Mouse (Mus musculus): Measurements from ENCODE around the gene Clta. TPM values are rescaled to one million over a fixed set of nuclear protein-coding genes. Genes with fewer than 3 reads are reported as not detected.

Clta gene
- 398 TPM for polyA plus RNA-seq (2015; fragmentation: Illumina TruSeq; extraction: RNeasy Lipid Tissue Mini Kit (QIAGEN cat#74804); ENCODE audit: low read depth, low replicate concordance)

GRCm38 (mm10) chr4:44004126-44004525, at the start of gene Clta:
Clta (plus strand) TSS chr4:44004452.

DNA sequence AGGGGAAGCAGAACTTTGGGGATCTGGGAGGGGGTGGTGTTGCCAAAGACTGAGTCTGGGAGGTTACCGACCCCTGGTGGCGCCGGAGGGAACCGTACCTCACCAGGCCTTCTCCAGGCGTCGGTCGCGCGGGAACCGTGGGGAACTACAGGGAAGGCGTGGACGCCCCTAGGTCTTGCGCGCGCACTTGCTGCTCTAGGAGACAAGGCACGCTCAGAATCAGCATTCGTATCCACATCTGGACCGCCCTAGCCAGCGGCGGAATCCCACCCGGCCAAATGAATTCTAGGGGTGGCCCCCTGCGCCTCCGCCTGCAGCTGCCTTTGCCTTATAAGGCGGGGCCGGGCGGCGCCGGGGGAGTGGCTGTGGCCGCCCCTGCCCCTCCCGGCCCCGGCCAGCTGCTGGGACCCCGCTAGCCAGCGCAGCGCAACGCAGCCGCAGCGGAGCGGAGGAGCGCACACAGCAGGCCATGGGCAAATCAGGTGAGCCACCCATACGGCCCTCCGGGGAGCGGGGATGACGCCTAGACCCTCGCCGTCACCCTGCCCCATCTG, 46.9 kb upstream of the Clta start, which contains the start of gene Glipr2:
TSS of gene Glipr2 (plus strand) at position 110 of the 554 bp plus-strand sequence.

DNA sequence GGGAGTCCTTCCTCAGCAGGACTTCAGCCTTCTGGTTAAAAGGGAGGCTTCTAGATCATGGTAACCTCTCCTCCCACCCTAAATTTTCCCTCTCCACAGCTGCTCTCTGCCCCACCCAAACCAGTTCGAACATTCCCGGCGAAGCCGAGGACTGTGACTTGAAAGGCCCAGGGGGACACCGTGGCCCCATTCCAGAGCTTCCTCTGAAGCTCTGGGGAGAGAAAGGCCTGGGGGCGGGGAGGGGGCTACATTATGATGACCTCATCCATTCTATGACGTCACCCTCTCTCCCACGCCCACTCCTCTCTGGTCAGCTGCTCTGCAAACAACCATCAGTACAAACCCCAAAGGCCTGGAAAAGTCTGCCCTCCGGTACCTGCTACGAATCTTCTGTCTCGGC, 21.1 kb upstream of the Clta start, which contains the start of gene Ccin:
TSS of gene Ccin (plus strand) at position 303 of the 400 bp plus-strand sequence.

Other genes starting within 250 kb of the Clta start
- gene Olfr159, start 233.4 kb upstream of the Clta start, polyA plus RNA-seq (2015; fragmentation: Illumina TruSeq; extraction: RNeasy Lipid Tissue Mini Kit (QIAGEN cat#74804); ENCODE audit: low read depth, low replicate concordance) = not detected
- gene Olfr156, start 180.6 kb upstream of the Clta start, polyA plus RNA-seq (2015; fragmentation: Illumina TruSeq; extraction: RNeasy Lipid Tissue Mini Kit (QIAGEN cat#74804); ENCODE audit: low read depth, low replicate concordance) = not detected
- not detected for gene Olfr157, start 164.3 kb upstream of the Clta start, polyA plus RNA-seq (2015; fragmentation: Illumina TruSeq; extraction: RNeasy Lipid Tissue Mini Kit (QIAGEN cat#74804); ENCODE audit: low read depth, low replicate concordance)
- gene Olfr155, start 152.9 kb upstream of the Clta start, polyA plus RNA-seq (2015; fragmentation: Illumina TruSeq; extraction: RNeasy Lipid Tissue Mini Kit (QIAGEN cat#74804); ENCODE audit: low read depth, low replicate concordance) = not detected
- 5.6 TPM for gene Reck, start 128.9 kb upstream of the Clta start, polyA plus RNA-seq (2015; fragmentation: Illumina TruSeq; extraction: RNeasy Lipid Tissue Mini Kit (QIAGEN cat#74804); ENCODE audit: low read depth, low replicate concordance)
- gene Glipr2, start 47.1 kb upstream of the Clta start, polyA plus RNA-seq (2015; fragmentation: Illumina TruSeq; extraction: RNeasy Lipid Tissue Mini Kit (QIAGEN cat#74804); ENCODE audit: low read depth, low replicate concordance) = 4.0 TPM
- gene Ccin, start 21.0 kb upstream of the Clta start, polyA plus RNA-seq (2015; fragmentation: Illumina TruSeq; extraction: RNeasy Lipid Tissue Mini Kit (QIAGEN cat#74804); ENCODE audit: low read depth, low replicate concordance) = not detected
- 22.7 TPM for gene Gne, start 79.7 kb downstream of the Clta start, polyA plus RNA-seq (2015; fragmentation: Illumina TruSeq; extraction: RNeasy Lipid Tissue Mini Kit (QIAGEN cat#74804); ENCODE audit: low read depth, low replicate concordance)
- gene Rnf38, start 229.3 kb downstream of the Clta start, polyA plus RNA-seq (2015; fragmentation: Illumina TruSeq; extraction: RNeasy Lipid Tissue Mini Kit (QIAGEN cat#74804); ENCODE audit: low read depth, low replicate concordance) = 36.7 TPM